Mouse (Mus musculus) heart, postnatal 0 days (tissue): Measurements from ENCODE around the gene Dapk3. TPM values are rescaled to one million over a fixed set of nuclear protein-coding genes. Genes with fewer than 3 reads are reported as not detected.

ENCODE experiments used
- ATAC-seq: fragments of 200-750 bp; cut with Nextera tagmentation; 2 replicates; pipeline ENCODE4 v1.8.0; 2017; ENCODE audit warnings: low read depth, moderate number of reproducible peaks, moderate library complexity; ENCODE audit not compliant: insufficient read depth
- DNase-seq: peaks from one replicate; pipeline ENCODE4 v3.0.0-alpha.2; 2016; ENCODE audit warnings: low spot score
- H3K27ac ChIP-seq: fragments of 300-500 bp; sonication (generic); 2 replicates; pipeline ENCODE4 v1.5.1; 2014; ENCODE audit warnings: low read depth, mild to moderate bottlenecking
- H3K27me3 ChIP-seq: fragments of 300-500 bp; sonication (generic); 2 replicates; pipeline ENCODE4 v1.6.1; 2014; ENCODE audit warnings: low read length, mixed read lengths; ENCODE audit not compliant: control insufficient read depth, insufficient read depth
- H3K36me3 ChIP-seq: fragments of 300-500 bp; sonication (generic); replicated peaks from 2 replicates; pipeline ENCODE4 v1.6.1; 2014; ENCODE audit warnings: low read length, mixed read lengths; ENCODE audit not compliant: control insufficient read depth, insufficient read depth
- H3K4me1 ChIP-seq: fragments of 300-500 bp; sonication (generic); 2 replicates; pipeline ENCODE4 v1.6.1; 2014; ENCODE audit warnings: antibody characterized with exemption; ENCODE audit not compliant: control insufficient read depth, insufficient read depth
- H3K4me2 ChIP-seq: fragments of 300-500 bp; sonication (generic); 2 replicates; pipeline ENCODE4 v1.6.1; 2014; ENCODE audit warnings: low read depth, mild to moderate bottlenecking, low read length, moderate library complexity
- H3K4me3 ChIP-seq: fragments of 300-500 bp; sonication (generic); 2 replicates; pipeline ENCODE4 v1.5.1; 2014; ENCODE audit warnings: low read depth, low read length
- H3K9ac ChIP-seq: fragments of 300-500 bp; sonication (generic); replicated peaks from 2 replicates; pipeline ENCODE4 v1.6.1; 2014; ENCODE audit warnings: low read depth, low read length, mixed read lengths
- H3K9me3 ChIP-seq: fragments of 300-500 bp; sonication (generic); replicated peaks from 2 replicates; pipeline ENCODE4 v1.6.1; 2016; ENCODE audit warnings: low read length; ENCODE audit not compliant: control insufficient read depth
- CTCF ChIP-seq: IDR thresholded peaks from 2 replicates; pipeline ENCODE4 v1.5.1; 2016; ENCODE audit warnings: antibody characterized with exemption, control low read depth, low read depth
- EP300 ChIP-seq: IDR thresholded peaks from 2 replicates; pipeline ENCODE4 v1.6.1; 2016; ENCODE audit warnings: antibody characterized with exemption, low read depth
- WGBS: fragments of 180-500 bp; shearing (Covaris S2); extraction: QIAGEN DNeasy Blood & Tissue Kit; methylation state at CpG from one replicate; pipeline ENCODE4 v1.1.7; 2014; 5-methylcytosine and 5-hydroxymethylcytosine counted together
- polyA plus RNA-seq: library from polyadenylated mRNA; unstranded; fragments of >200 nt; fragmentation: Nextera tagmentation; extraction: Ambion mirVana; gene quantifications from 2 replicates; pipeline ENCODE4 v1.2.1, GENCODE M21; 2015
- total RNA-seq: library from RNA; depleted of rRNA; stranded (reverse); fragments of >200 nt; gene quantifications from 2 replicates; pipeline ENCODE4 v1.2.3, GENCODE M21; 2014; ENCODE audit warnings: low replicate concordance

The Dapk3 gene
- total and polyA plus RNA-seq, 2 experiments from 2014 or later = 29.0 to 72.7 TPM

- no peak overlapping the region for H3K9ac ChIP-seq
- H3K4me2 ChIP-seq = no peak overlapping the region
- H3K4me3 ChIP-seq = no peak overlapping the region
- ATAC-seq (peak; percentile 43), DNase-seq (peak; percentile 62)
- 0 out of 2 replicates have a peak, but pooled peaks cover 5% of the 10 kb centered on the region for H3K4me1 ChIP-seq
- no peak for TF ChIP-seq EP300
- TF ChIP-seq CTCF = no peak
- WGBS = 45% methylated on average over 12 of the region's 12 CpGs
- peaks cover 75% of the 10 kb centered on the region for H3K36me3 ChIP-seq
- H3K27me3 ChIP-seq = no peaks in the 10 kb centered on the region
- H3K27ac ChIP-seq = peak overlapping the region; percentile 63
- H3K9me3 ChIP-seq = no peaks in the 10 kb centered on the region
These were observed 30.2 kb upstream of the Dapk3 start for GRCm38 (mm10) chr10:81152609-81153008.

- H3K27me3 ChIP-seq = no peaks in the 10 kb centered on the region
- WGBS = 88% methylated on average over 12 of the region's 12 CpGs
- no peak overlapping the region for H3K9ac ChIP-seq
- H3K9me3 ChIP-seq = no peaks in the 10 kb centered on the region
- TF ChIP-seq CTCF (no peak), EP300 (no peak)
- no peak overlapping the region for H3K4me2 ChIP-seq
- peaks cover 71% of the 10 kb centered on the region for H3K36me3 ChIP-seq
- no peak overlapping the region for H3K27ac ChIP-seq
- H3K4me3 ChIP-seq = no peak overlapping the region
- DNase-seq = no peak
- no peak for ATAC-seq
- 0 out of 2 replicates have a peak, but pooled peaks cover 5% of the 10 kb centered on the region for H3K4me1 ChIP-seq
These were observed 28.5 kb upstream of the Dapk3 start for GRCm38 (mm10) chr10:81154313-81154712.

GRCm38 (mm10) chr10:81154736-81155135 lies 28.1 kb upstream of the Dapk3 start:
- H3K9ac ChIP-seq = no peak overlapping the region
- 68% methylated on average over 6 of the region's 6 CpGs for WGBS

GRCm38 (mm10) chr10:81161602-81162317 lies 21.0 kb upstream of the Dapk3 start:
- H3K4me2 ChIP-seq = no peak overlapping the region
- ATAC-seq (no peak; the same call in 1 of the 2 replicates), DNase-seq (no peak)
- peaks cover 8% of the 10 kb centered on the region; the same call in 1 of the 2 replicates for H3K4me1 ChIP-seq
- no peak overlapping the region for H3K9ac ChIP-seq
- no peaks in the 10 kb centered on the region for H3K27me3 ChIP-seq
- H3K27ac ChIP-seq = no peak overlapping the region
- H3K36me3 ChIP-seq = peaks cover 49% of the 10 kb centered on the region
- 90% methylated on average over 8 of the region's 8 CpGs for WGBS
- TF ChIP-seq EP300 = no peak
- no peak for TF ChIP-seq CTCF
- H3K9me3 ChIP-seq = no peaks in the 10 kb centered on the region
- no peak overlapping the region for H3K4me3 ChIP-seq

More at GRCm38 (mm10) chr10:81154736-81155135, 28.1 kb upstream of the Dapk3 start:
- Histone ChIP-seq H3K4me2 (no peak overlapping the region), H3K27me3 (no peaks in the 10 kb centered on the region), H3K9me3 (no peaks in the 10 kb centered on the region), H3K4me3 (no peak overlapping the region), H3K27ac (no peak overlapping the region), H3K4me1 (0 out of 2 replicates have a peak, but pooled peaks cover 5% of the 10 kb centered on the region), H3K36me3 (peaks cover 69% of the 10 kb centered on the region)
- ATAC-seq (no peak), DNase-seq (no peak)
- no peak for TF ChIP-seq CTCF
- no peak for TF ChIP-seq EP300

- Histone ChIP-seq H3K4me1 (peaks cover 11% of the 10 kb centered on the region; the same call in 1 of the 2 replicates), H3K9me3 (no peaks in the 10 kb centered on the region), H3K9ac (no peak overlapping the region), H3K4me2 (no peak overlapping the region), H3K4me3 (no peak overlapping the region), H3K27ac (no peak overlapping the region), H3K27me3 (no peaks in the 10 kb centered on the region), H3K36me3 (peaks cover 44% of the 10 kb centered on the region)
- ATAC-seq (no peak), DNase-seq (no peak)
- TF ChIP-seq EP300 (no peak), CTCF (no peak)
- 72% methylated on average over 2 of the region's 2 CpGs for WGBS
These were observed 20.5 kb upstream of the Dapk3 start for GRCm38 (mm10) chr10:81162318-81162652.
